Mouse (Mus musculus): ENCODE results near the gene Aga. TPM values are rescaled to one million over a fixed set of nuclear protein-coding genes. Genes with fewer than 3 reads are reported as not detected.

Aga gene
- polyA plus RNA-seq (2017; shearing (Covaris generic)), result 46.1 TPM

DNA sequence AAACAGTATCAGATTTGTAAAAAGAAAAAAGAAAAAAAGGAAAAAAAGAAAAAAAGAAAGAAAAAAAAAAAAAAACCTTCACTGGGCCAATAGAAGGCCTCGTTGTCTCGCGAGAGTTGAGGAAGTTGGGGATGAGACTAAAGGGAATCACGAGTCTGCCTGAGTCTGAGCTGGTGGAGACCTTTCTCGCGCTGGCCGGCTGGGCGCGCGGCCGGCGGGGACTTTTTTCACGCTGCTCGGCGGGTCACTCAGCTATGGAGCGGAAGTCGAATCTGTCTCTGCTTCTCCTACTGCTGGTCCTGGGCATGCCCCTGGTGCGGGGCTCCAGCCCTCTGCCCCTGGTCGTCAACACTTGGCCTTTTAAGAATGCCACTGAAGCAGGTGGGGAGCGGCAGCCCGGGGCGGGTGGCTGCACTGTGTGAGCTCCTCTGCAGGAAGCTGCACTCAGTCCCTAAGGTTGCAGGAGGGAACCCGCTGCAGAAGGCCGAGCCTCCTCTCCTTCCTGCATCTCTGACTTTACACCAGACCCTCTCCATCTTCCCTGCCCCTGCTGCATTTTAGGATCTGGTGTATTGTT, at the start of gene Aga:
Aga (plus strand) TSS at position 177 of the 577 bp plus-strand sequence.

Other genes with a start within 250 kb of the Aga start
- gene Neil3, start 127.3 kb downstream of the Aga start, polyA plus RNA-seq (2017; shearing (Covaris generic)), result 2.2 TPM